Mouse (Mus musculus) erythroblast, embryonic 14.5 days (primary cell): ENCODE results near the gene Mapk8. TPM values are rescaled to one million over a fixed set of nuclear protein-coding genes. Genes with fewer than 3 reads are reported as not detected.

Source experiments
- H3K27me3 ChIP-seq: 2 replicates; pipeline ENCODE4 v1.6.1; 2012; ENCODE audit warnings: inconsistent platforms; ENCODE audit not compliant: control insufficient read depth
- H3K36me3 ChIP-seq: 2 replicates; pipeline ENCODE4 v1.6.1; 2012; ENCODE audit warnings: mild to moderate bottlenecking, inconsistent platforms; ENCODE audit not compliant: control insufficient read depth
- H3K4me1 ChIP-seq: 2 replicates; pipeline ENCODE4 v1.6.1; 2012; ENCODE audit warnings: inconsistent platforms; ENCODE audit not compliant: control insufficient read depth
- H3K4me3 ChIP-seq: replicated peaks from 2 replicates; pipeline ENCODE3; 2012; ENCODE audit warnings: moderate library complexity, mild to moderate bottlenecking, inconsistent platforms
- H3K9me3 ChIP-seq: 2 replicates; pipeline ENCODE4 v1.6.1; 2012; ENCODE audit warnings: low read length, inconsistent platforms, mixed read lengths; ENCODE audit not compliant: control insufficient read depth
- GATA1 ChIP-seq: IDR thresholded peaks from 2 replicates; pipeline ENCODE4 v1.6.1; 2012; ENCODE audit warnings: low read length, inconsistent platforms, mixed read lengths
- TAL1 ChIP-seq: IDR thresholded peaks from 3 replicates; pipeline ENCODE4 v1.6.1; 2012; ENCODE audit warnings: low read length, inconsistent platforms, mixed read lengths
- polyA plus RNA-seq: library from polyadenylated mRNA; stranded (reverse); fragments of >175 nt; gene quantifications from 2 replicates; pipeline ENCODE4 v1.2.3, GENCODE M21; 2012

The Mapk8 gene
- polyA plus RNA-seq, 1 experiment, result 0.14 TPM

GRCm38 (mm10) chr14:33373271-33373670, 73.7 kb downstream of the Mapk8 start:
- TF ChIP-seq TAL1 (no peak), GATA1 (no peak)
- Histone ChIP-seq H3K4me3 (no peak overlapping the region), H3K9me3 (no peaks in the 10 kb centered on the region), H3K27me3 (no peaks in the 10 kb centered on the region), H3K36me3 (peaks cover 6% of the 10 kb centered on the region), H3K4me1 (no peaks in the 10 kb centered on the region)

GRCm38 (mm10) chr14:33371248-33371647, 75.7 kb downstream of the Mapk8 start:
- no peaks in the 10 kb centered on the region for H3K27me3 ChIP-seq
- no peaks in the 10 kb centered on the region for H3K4me1 ChIP-seq
- TF ChIP-seq GATA1 (no peak), TAL1 (no peak)
- H3K4me3 ChIP-seq, result no peak overlapping the region
- H3K9me3 ChIP-seq, result no peaks in the 10 kb centered on the region
- peaks cover 2% of the 10 kb centered on the region; the same call in 1 of the 2 replicates for H3K36me3 ChIP-seq

GRCm38 (mm10) chr14:33370056-33370455, 76.9 kb downstream of the Mapk8 start:
- Histone ChIP-seq H3K4me3 (no peak overlapping the region), H3K27me3 (no peaks in the 10 kb centered on the region), H3K36me3 (no peaks in the 10 kb centered on the region; the same call in 1 of the 2 replicates), H3K4me1 (no peaks in the 10 kb centered on the region), H3K9me3 (no peaks in the 10 kb centered on the region)
- TF ChIP-seq TAL1, result no peak
- TF ChIP-seq GATA1, result no peak

DNA sequence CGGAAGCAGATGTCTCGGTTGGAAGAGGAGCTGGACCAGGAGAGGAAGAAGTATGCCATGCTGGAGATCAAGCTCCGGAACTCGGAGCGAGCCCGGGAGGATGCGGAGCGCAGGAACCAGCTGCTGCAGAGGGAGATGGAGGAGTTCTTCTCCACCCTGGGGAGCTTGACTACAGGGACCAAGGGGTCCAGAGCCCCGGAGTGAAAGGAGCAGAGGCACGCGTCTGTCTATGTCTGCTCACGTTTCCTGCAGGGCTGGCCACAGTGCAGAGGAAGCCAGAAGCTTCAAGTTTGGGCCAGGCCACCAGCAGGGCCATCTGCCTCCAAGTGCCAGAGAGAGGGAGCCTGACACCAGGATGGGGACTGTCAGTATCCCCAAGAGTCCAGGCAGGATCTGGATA, 77.6 kb downstream of the Mapk8 start:
- H3K9me3 ChIP-seq, result no peaks in the 10 kb centered on the region
- H3K4me1 ChIP-seq, result no peaks in the 10 kb centered on the region
- no peak overlapping the region for H3K4me3 ChIP-seq
- TF ChIP-seq GATA1, result no peak
- no peaks in the 10 kb centered on the region; the same call in 1 of the 2 replicates for H3K36me3 ChIP-seq
- H3K27me3 ChIP-seq, result no peaks in the 10 kb centered on the region

GRCm38 (mm10) chr14:33366891-33367777, 79.8 kb downstream of the Mapk8 start:
- Histone ChIP-seq H3K4me1 (no peaks in the 10 kb centered on the region), H3K4me3 (no peak overlapping the region), H3K9me3 (no peaks in the 10 kb centered on the region), H3K27me3 (no peaks in the 10 kb centered on the region), H3K36me3 (no peaks in the 10 kb centered on the region; the same call in 1 of the 2 replicates)
- TF ChIP-seq GATA1 (no peak), TAL1 (no peak)

DNA sequence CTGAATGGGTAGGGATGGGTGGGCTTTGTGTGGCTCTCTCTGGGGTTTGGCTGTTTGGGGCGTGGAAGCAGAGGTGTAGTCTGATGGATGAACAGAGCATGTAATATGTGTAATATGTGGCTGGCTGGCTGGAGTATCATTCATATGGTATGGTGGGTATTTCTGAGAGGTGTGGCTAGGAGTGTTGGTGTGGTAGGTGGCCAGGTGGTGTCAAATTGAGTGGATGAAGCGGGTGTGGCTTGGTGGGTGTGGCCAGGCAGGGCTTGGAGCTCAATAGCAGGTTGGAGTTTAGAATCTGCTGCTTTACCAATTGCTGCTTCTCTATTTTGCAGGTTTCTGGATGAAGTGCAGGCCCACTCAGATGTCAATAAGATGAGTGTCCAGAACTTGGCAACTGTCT, 82.9 kb downstream of the Mapk8 start:
- H3K9me3 ChIP-seq, result no peaks in the 10 kb centered on the region
- H3K36me3 ChIP-seq, result no peaks in the 10 kb centered on the region; the same call in 1 of the 2 replicates
- no peaks in the 10 kb centered on the region for H3K27me3 ChIP-seq
- H3K4me1 ChIP-seq, result no peaks in the 10 kb centered on the region
- no peak overlapping the region for H3K4me3 ChIP-seq
- no peak for TF ChIP-seq TAL1
- no peak for TF ChIP-seq GATA1

- no peak overlapping the region for H3K4me3 ChIP-seq
- no peaks in the 10 kb centered on the region; the same call in 1 of the 2 replicates for H3K36me3 ChIP-seq
- H3K9me3 ChIP-seq, result no peaks in the 10 kb centered on the region
- H3K4me1 ChIP-seq, result no peaks in the 10 kb centered on the region
- no peaks in the 10 kb centered on the region for H3K27me3 ChIP-seq
- TF ChIP-seq TAL1, result no peak
- no peak for TF ChIP-seq GATA1
Measured at GRCm38 (mm10) chr14:33363611-33364010, 83.3 kb downstream of the Mapk8 start.

GRCm38 (mm10) chr14:33362807-33363206, 84.2 kb downstream of the Mapk8 start:
- Histone ChIP-seq H3K9me3 (no peaks in the 10 kb centered on the region), H3K27me3 (no peaks in the 10 kb centered on the region), H3K36me3 (no peaks in the 10 kb centered on the region; the same call in 1 of the 2 replicates), H3K4me1 (no peaks in the 10 kb centered on the region), H3K4me3 (peak overlapping the region; percentile 7)
- TF ChIP-seq GATA1 (no peak), TAL1 (no peak)

- no peaks in the 10 kb centered on the region for H3K4me1 ChIP-seq
- peak overlapping the region; percentile 12 for H3K4me3 ChIP-seq
- TF ChIP-seq GATA1 (no peak), TAL1 (no peak)
Measured at GRCm38 (mm10) chr14:33362122-33362521, 84.8 kb downstream of the Mapk8 start.

GRCm38 (mm10) chr14:33361546-33361945, 85.4 kb downstream of the Mapk8 start:
- Histone ChIP-seq H3K4me1 (no peaks in the 10 kb centered on the region), H3K4me3 (no peak overlapping the region), H3K36me3 (no peaks in the 10 kb centered on the region; the same call in 1 of the 2 replicates), H3K9me3 (no peaks in the 10 kb centered on the region), H3K27me3 (no peaks in the 10 kb centered on the region)
- TF ChIP-seq GATA1, result no peak
- no peak for TF ChIP-seq TAL1

More at GRCm38 (mm10) chr14:33362122-33362521, 84.8 kb downstream of the Mapk8 start:
- Histone ChIP-seq H3K27me3 (no peaks in the 10 kb centered on the region), H3K36me3 (no peaks in the 10 kb centered on the region; the same call in 1 of the 2 replicates), H3K9me3 (no peaks in the 10 kb centered on the region)
